12 mouse cellular contexts compared by ENCODE assay signal in genomic region chr16:3256051-3256450, GRCm38 (mm10).
"Had no signal": no experiment of that assay in that cellular context is flagged by ENCODE, and none has a peak within 500 bp of the region (broad histone marks: within the 10 kb centered on the region; RNA-seq: fewer than 3 reads in every experiment).

No protein-coding gene starts in this region.

- DNase-seq: retina, postnatal 1 day; right cerebral cortex, adult 18-20 months; right cerebral cortex, postnatal 14 days; right cerebral cortex, postnatal 25 days; right cerebral cortex, postnatal 4 days; spleen, adult 18-20 months; thymus, adult 18-20 months; thymus, adult 2 months; thymus, postnatal 14 days; thymus, postnatal 25 days; thymus, postnatal 36 days; thymus, postnatal 4 days had no signal
